Mouse (Mus musculus): ENCODE data around the gene Nrm. TPM values are rescaled to one million over a fixed set of nuclear protein-coding genes. Genes with fewer than 3 reads are reported as not detected.

Nrm gene
- total and polyA plus RNA-seq, 2 experiments from 2014 or later = 11.8 to 12.1 TPM

- Histone ChIP-seq H3K4me1 (ENCODE audit: insufficient read depth, low read length) (no peaks in the 10 kb centered on the region; the same call in 1 of the 2 replicates), H3K9ac (replicated peaks; ENCODE audit: low read length, poor library complexity, severe bottlenecking) (no peak overlapping the region), H3K27me3 (ENCODE audit: insufficient read depth, low read length) (no peaks in the 10 kb centered on the region), H3K27ac (ENCODE audit: low read depth, low read length) (0 out of 2 replicates have a peak overlapping the region, but pooled peaks have one; percentile 26), H3K36me3 (ENCODE audit: insufficient read depth, low read length) (peaks cover 29% of the 10 kb centered on the region), H3K4me3 (ENCODE audit: low read depth, low read length) (no peak overlapping the region), H3K9me3 (ENCODE audit: low read length) (no peaks in the 10 kb centered on the region), H3K4me2 (ENCODE audit: low read depth, low read length, poor library complexity, severe bottlenecking) (no peak overlapping the region)
- DNase-seq (ENCODE audit: low spot score) (no peak), ATAC-seq (ENCODE audit: low FRiP score) (no peak)
- WGBS = 32% methylated on average over 5 of the region's 5 CpGs
- TF ChIP-seq CTCF (IDR thresholded peaks at IDR 0.05) = no peak
Observed at GRCm38 (mm10) chr17:35833239-35833751, 27.8 kb upstream of the Nrm start.

GRCm38 (mm10) chr17:35833894-35834293 lies 27.2 kb upstream of the Nrm start:
- ATAC-seq (ENCODE audit: low FRiP score) = no peak
- no peaks in the 10 kb centered on the region for H3K9me3 ChIP-seq (ENCODE audit: low read length)
- H3K4me3 ChIP-seq (ENCODE audit: low read depth, low read length) = no peak overlapping the region
- no peak overlapping the region for H3K27ac ChIP-seq (ENCODE audit: low read depth, low read length)
- WGBS = 61% methylated on average over 5 of the region's 5 CpGs
- DNase-seq (ENCODE audit: low spot score) = no peak
- peaks cover 29% of the 10 kb centered on the region for H3K36me3 ChIP-seq (ENCODE audit: insufficient read depth, low read length)
- no peaks in the 10 kb centered on the region; the same call in 1 of the 2 replicates for H3K4me1 ChIP-seq (ENCODE audit: insufficient read depth, low read length)
- no peak overlapping the region for H3K9ac ChIP-seq (replicated peaks; ENCODE audit: low read length, poor library complexity, severe bottlenecking)
- no peaks in the 10 kb centered on the region for H3K27me3 ChIP-seq (ENCODE audit: insufficient read depth, low read length)
- no peak for TF ChIP-seq CTCF (IDR thresholded peaks at IDR 0.05)
- no peak overlapping the region for H3K4me2 ChIP-seq (ENCODE audit: low read depth, low read length, poor library complexity, severe bottlenecking)

GRCm38 (mm10) chr17:35834696-35835422 lies 26.3 kb upstream of the Nrm start:
- peak; percentile 39; the same call in 1 of the 2 replicates for TF ChIP-seq CTCF (IDR thresholded peaks at IDR 0.05)
- peak overlapping the region; percentile 75 for H3K4me2 ChIP-seq (ENCODE audit: low read depth, low read length, poor library complexity, severe bottlenecking)
- WGBS = 69% methylated on average over 26 of the region's 26 CpGs
- peak overlapping the region; percentile 71 for H3K4me3 ChIP-seq (ENCODE audit: low read depth, low read length)
- no peaks in the 10 kb centered on the region for H3K27me3 ChIP-seq (ENCODE audit: insufficient read depth, low read length)
- H3K9ac ChIP-seq (replicated peaks; ENCODE audit: low read length, poor library complexity, severe bottlenecking) = 0 out of 2 replicates have a peak overlapping the region, but pooled peaks have one; percentile 19
- H3K36me3 ChIP-seq (ENCODE audit: insufficient read depth, low read length) = peaks cover 29% of the 10 kb centered on the region
- DNase-seq (ENCODE audit: low spot score) (peak; percentile 50), ATAC-seq (ENCODE audit: low FRiP score) (no peak)
- H3K9me3 ChIP-seq (ENCODE audit: low read length) = no peaks in the 10 kb centered on the region
- no peaks in the 10 kb centered on the region; the same call in 1 of the 2 replicates for H3K4me1 ChIP-seq (ENCODE audit: insufficient read depth, low read length)
- H3K27ac ChIP-seq (ENCODE audit: low read depth, low read length) = no peak overlapping the region

- WGBS = 72% methylated on average over 26 of the region's 26 CpGs
- ATAC-seq (ENCODE audit: low FRiP score) = no peak
- no peaks in the 10 kb centered on the region; the same call in 1 of the 2 replicates for H3K4me1 ChIP-seq (ENCODE audit: insufficient read depth, low read length)
- no peaks in the 10 kb centered on the region for H3K27me3 ChIP-seq (ENCODE audit: insufficient read depth, low read length)
- H3K9ac ChIP-seq (replicated peaks; ENCODE audit: low read length, poor library complexity, severe bottlenecking) = peak overlapping the region; percentile 19; the same call in 1 of the 2 replicates
- peak overlapping the region; percentile 71 for H3K4me3 ChIP-seq (ENCODE audit: low read depth, low read length)
- peak overlapping the region; percentile 75 for H3K4me2 ChIP-seq (ENCODE audit: low read depth, low read length, poor library complexity, severe bottlenecking)
- 0 out of 2 replicates have a peak overlapping the region, but pooled peaks have one; percentile 95 for H3K27ac ChIP-seq (ENCODE audit: low read depth, low read length)
- H3K9me3 ChIP-seq (ENCODE audit: low read length) = no peaks in the 10 kb centered on the region
- DNase-seq (ENCODE audit: low spot score) = no peak
- H3K36me3 ChIP-seq (ENCODE audit: insufficient read depth, low read length) = peaks cover 29% of the 10 kb centered on the region
- no peak for TF ChIP-seq CTCF (IDR thresholded peaks at IDR 0.05)
Observed at GRCm38 (mm10) chr17:35835424-35836140, 25.5 kb upstream of the Nrm start.

- DNase-seq (ENCODE audit: low spot score) (peak; percentile 97), ATAC-seq (ENCODE audit: low FRiP score) (peak; percentile 6; the same call in 1 of the 2 replicates)
- Histone ChIP-seq H3K36me3 (ENCODE audit: insufficient read depth, low read length) (peaks cover 29% of the 10 kb centered on the region), H3K9me3 (ENCODE audit: low read length) (no peaks in the 10 kb centered on the region), H3K27ac (ENCODE audit: low read depth, low read length) (peak overlapping the region; percentile 95), H3K27me3 (ENCODE audit: insufficient read depth, low read length) (no peaks in the 10 kb centered on the region), H3K4me1 (ENCODE audit: insufficient read depth, low read length) (no peaks in the 10 kb centered on the region; the same call in 1 of the 2 replicates), H3K4me3 (ENCODE audit: low read depth, low read length) (peak overlapping the region; percentile 71), H3K9ac (replicated peaks; ENCODE audit: low read length, poor library complexity, severe bottlenecking) (peak overlapping the region; percentile 97), H3K4me2 (ENCODE audit: low read depth, low read length, poor library complexity, severe bottlenecking) (peak overlapping the region; percentile 75)
- TF ChIP-seq CTCF (IDR thresholded peaks at IDR 0.05) = peak; percentile 95
- 7% methylated on average over 23 of the region's 24 CpGs for WGBS
Observed at GRCm38 (mm10) chr17:35836178-35836965, 24.7 kb upstream of the Nrm start.

Measured in midbrain, postnatal 0 days (tissue).